Mouse (Mus musculus) heart, embryonic 14.5 days (tissue): ENCODE data around the gene Col18a1. TPM values are rescaled to one million over a fixed set of nuclear protein-coding genes. Genes with fewer than 3 reads are reported as not detected.

Experiments used
- ATAC-seq: fragments of 200-750 bp; cut with Nextera tagmentation; 2 replicates; pipeline ENCODE4 v1.8.0; 2017; ENCODE audit warnings: low read depth, moderate TSS enrichment; ENCODE audit not compliant: insufficient number of reproducible peaks, insufficient read depth, low FRiP score
- H3K27ac ChIP-seq, 2 experiments: fragments of 200-500 bp in 1 of 2; fragments of 300-500 bp in 1 of 2; sonication (generic) in 1 of 2; replicated peaks in 1 of 2; 2 replicates each; pipeline ENCODE4 v1.5.1; 2012 to 2014; ENCODE audit warnings: low read depth in 2 of 2, low read length in 2 of 2, control low read depth in 1 of 2, mild to moderate bottlenecking in 1 of 2, mixed read lengths in 1 of 2; ENCODE audit not compliant: control insufficient read depth in 1 of 2, insufficient read depth in 1 of 2
- H3K27me3 ChIP-seq: fragments of 300-500 bp; sonication (generic); 2 replicates; pipeline ENCODE4 v1.6.1; 2014; ENCODE audit warnings: mild to moderate bottlenecking, low read length, control low read depth; ENCODE audit not compliant: control insufficient read depth, insufficient read depth
- H3K36me3 ChIP-seq: fragments of 300-500 bp; sonication (generic); 2 replicates; pipeline ENCODE4 v1.6.1; 2014; ENCODE audit warnings: mild to moderate bottlenecking, control low read depth, low read length, mixed read lengths; ENCODE audit not compliant: control insufficient read depth, insufficient read depth
- H3K4me1 ChIP-seq, 2 experiments: fragments of 200-500 bp in 1 of 2; fragments of 300-500 bp in 1 of 2; sonication (generic) in 1 of 2; 2 replicates each; pipeline ENCODE4 v1.6.1; 2012 to 2014; ENCODE audit warnings: low read length in 2 of 2, control low read depth in 1 of 2, mixed read lengths in 1 of 2; ENCODE audit not compliant: control insufficient read depth in 2 of 2, insufficient read depth in 2 of 2
- H3K4me2 ChIP-seq: fragments of 300-500 bp; sonication (generic); 2 replicates; pipeline ENCODE4 v1.6.1; 2014; ENCODE audit warnings: mild to moderate bottlenecking, low read length
- H3K4me3 ChIP-seq, 2 experiments: fragments of 200-500 bp in 1 of 2; fragments of 300-500 bp in 1 of 2; sonication (generic) in 1 of 2; 2 replicates each; pipeline ENCODE4 v1.5.1; 2012 to 2014; ENCODE audit warnings: low read length in 2 of 2, mild to moderate bottlenecking in 2 of 2, control low read depth in 1 of 2, low read depth in 1 of 2, moderate library complexity in 1 of 2; ENCODE audit not compliant: control insufficient read depth in 1 of 2, insufficient read depth in 1 of 2
- H3K9ac ChIP-seq: fragments of 300-500 bp; sonication (generic); 2 replicates; pipeline ENCODE4 v1.6.1; 2014; ENCODE audit warnings: mild to moderate bottlenecking, low read length
- H3K9me3 ChIP-seq: fragments of 300-500 bp; sonication (generic); 2 replicates; pipeline ENCODE4 v1.6.1; 2016; ENCODE audit warnings: low read length, control low read depth; ENCODE audit not compliant: control insufficient read depth
- WGBS: fragments of 180-500 bp; shearing (Covaris S2); extraction: QIAGEN DNeasy Blood & Tissue Kit; methylation state at CpG from one replicate; pipeline ENCODE4 v1.1.7; 2014; 5-methylcytosine and 5-hydroxymethylcytosine counted together
- polyA plus RNA-seq: library from polyadenylated mRNA; unstranded; fragments of >200 nt; fragmentation: Nextera tagmentation; extraction: Ambion mirVana; gene quantifications from 2 replicates; pipeline ENCODE4 v1.2.1, GENCODE M21; 2014

Col18a1 gene
- polyA plus RNA-seq, 1 experiment from 2014 or later = 102 TPM

- Histone ChIP-seq H3K9me3 (no peaks in the 10 kb centered on the region), H3K9ac (peak overlapping the region; percentile 44; the same call in 1 of the 2 replicates), H3K27me3 (no peaks in the 10 kb centered on the region), H3K4me1 (peaks cover 31 to 56% of the 10 kb centered on the region in 2 experiments), H3K36me3 (no peaks in the 10 kb centered on the region), H3K27ac (no peak overlapping the region), H3K4me2 (peak overlapping the region; percentile 91), H3K4me3 (peak overlapping the region; percentile 0 to 64; a peak in 2 of 4 replicates)
- 64% methylated on average over 4 of the region's 4 CpGs for WGBS
- ATAC-seq = no peak
These were observed 2.9 kb downstream of the Col18a1 start for GRCm38 (mm10) chr10:77163392-77163977.

GRCm38 (mm10) chr10:77159573-77159972, 6.8 kb downstream of the Col18a1 start:
- no peaks in the 10 kb centered on the region for H3K9me3 ChIP-seq
- H3K4me1 ChIP-seq = peaks cover 56 to 80% of the 10 kb centered on the region in 2 experiments
- no peaks in the 10 kb centered on the region for H3K36me3 ChIP-seq
- H3K27me3 ChIP-seq = no peaks in the 10 kb centered on the region
- H3K9ac ChIP-seq = peak overlapping the region; percentile 42
- WGBS = 2% methylated on average over 8 of the region's 8 CpGs
- peak overlapping the region; percentile 45 for H3K4me2 ChIP-seq
- H3K27ac ChIP-seq = peak overlapping the region; percentile 78 to 81
- H3K4me3 ChIP-seq = 0 out of 4 replicates have a peak overlapping the region, but pooled peaks of 1 of the 2 experiments have one; percentile 1
- ATAC-seq = peak; percentile 75

- Histone ChIP-seq H3K9ac (no peak overlapping the region), H3K36me3 (no peaks in the 10 kb centered on the region), H3K27ac (peak overlapping the region; percentile 78 to 81), H3K4me1 (peaks cover 59 to 78% of the 10 kb centered on the region in 2 experiments), H3K4me3 (0 out of 4 replicates have a peak overlapping the region, but pooled peaks of 1 of the 2 experiments have one; percentile 1), H3K27me3 (no peaks in the 10 kb centered on the region), H3K9me3 (no peaks in the 10 kb centered on the region), H3K4me2 (peak overlapping the region; percentile 45)
- WGBS = 5% methylated on average over 3 of the region's 3 CpGs
- peak; percentile 47 for ATAC-seq
These were observed 7.4 kb downstream of the Col18a1 start for GRCm38 (mm10) chr10:77158948-77159347.

- Histone ChIP-seq H3K9ac (no peak overlapping the region), H3K27ac (peak overlapping the region in 1 of 2 experiments; percentile 81; a peak in 2 of 4 replicates)
- ATAC-seq = no peak
These were observed 8.9 kb downstream of the Col18a1 start for GRCm38 (mm10) chr10:77157245-77158019.

GRCm38 (mm10) chr10:77152178-77152621, 14.1 kb downstream of the Col18a1 start:
- H3K27ac ChIP-seq = peak overlapping the region; percentile 3 to 48; a peak in 1 of 4 replicates
- peaks cover 52 to 61% of the 10 kb centered on the region in 2 experiments for H3K4me1 ChIP-seq
- no peak overlapping the region for H3K4me3 ChIP-seq
- H3K36me3 ChIP-seq = no peaks in the 10 kb centered on the region
- ATAC-seq = peak; percentile 49; the same call in 1 of the 2 replicates
- H3K4me2 ChIP-seq = no peak overlapping the region
- H3K9me3 ChIP-seq = no peaks in the 10 kb centered on the region
- WGBS = 45% methylated on average over 2 of the region's 2 CpGs
- H3K9ac ChIP-seq = no peak overlapping the region; the same call in 1 of the 2 replicates
- no peaks in the 10 kb centered on the region for H3K27me3 ChIP-seq

More at GRCm38 (mm10) chr10:77157245-77158019, 8.9 kb downstream of the Col18a1 start:
- Histone ChIP-seq H3K27me3 (no peaks in the 10 kb centered on the region), H3K36me3 (no peaks in the 10 kb centered on the region), H3K4me3 (no peak overlapping the region), H3K4me1 (peaks cover 61 to 80% of the 10 kb centered on the region in 2 experiments), H3K9me3 (no peaks in the 10 kb centered on the region), H3K4me2 (no peak overlapping the region)
- WGBS = 28% methylated on average over 11 of the region's 11 CpGs

- H3K36me3 ChIP-seq = no peaks in the 10 kb centered on the region
- no peak overlapping the region; the same call in 1 of the 2 replicates for H3K9ac ChIP-seq
- ATAC-seq = no peak
- H3K4me3 ChIP-seq = no peak overlapping the region
- WGBS = 66% methylated on average over 4 of the region's 4 CpGs
- H3K27ac ChIP-seq = peak overlapping the region; percentile 47 to 48; a peak in 3 of 4 replicates
- no peaks in the 10 kb centered on the region for H3K27me3 ChIP-seq
- H3K4me2 ChIP-seq = peak overlapping the region; percentile 46
- H3K4me1 ChIP-seq = peaks cover 52 to 59% of the 10 kb centered on the region in 2 experiments
- H3K9me3 ChIP-seq = no peaks in the 10 kb centered on the region
These were observed 14.8 kb downstream of the Col18a1 start for GRCm38 (mm10) chr10:77151551-77152002.

DNA sequence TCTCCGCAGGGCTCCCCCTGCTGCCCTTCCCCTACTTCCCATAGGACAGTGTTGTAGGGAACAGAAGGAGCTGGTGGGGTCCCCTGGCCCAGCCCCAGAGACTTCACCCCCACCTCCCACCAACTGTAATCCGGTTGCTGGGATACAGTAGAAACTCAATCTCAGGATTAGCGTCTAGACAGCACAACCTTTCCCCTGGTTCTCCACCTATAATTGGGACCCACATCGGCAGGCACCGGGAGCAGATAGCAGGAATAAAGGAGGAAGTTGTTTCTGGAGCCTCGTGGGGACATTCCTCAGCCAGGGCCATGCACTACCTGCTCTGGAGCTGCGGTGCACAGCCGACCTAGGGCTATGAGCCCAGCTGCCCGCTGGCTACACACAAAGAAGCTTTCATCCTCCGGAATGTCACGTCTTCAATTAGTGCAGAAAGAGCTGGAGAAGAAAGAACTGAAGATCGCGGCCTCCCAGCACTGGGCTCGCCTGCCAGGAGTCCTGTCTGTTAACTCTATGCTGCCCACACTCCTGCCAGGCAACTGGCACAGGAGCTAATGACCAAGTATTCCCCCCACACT, 15.3 kb downstream of the Col18a1 start:
- peak overlapping the region; percentile 46 for H3K4me2 ChIP-seq
- H3K9me3 ChIP-seq = no peaks in the 10 kb centered on the region
- peak overlapping the region; percentile 39; the same call in 1 of the 2 replicates for H3K9ac ChIP-seq
- peaks cover 49 to 59% of the 10 kb centered on the region in 2 experiments for H3K4me1 ChIP-seq
- H3K4me3 ChIP-seq = no peak overlapping the region
- 8% methylated on average over 14 of the region's 14 CpGs for WGBS
- H3K27ac ChIP-seq = peak overlapping the region; percentile 47 to 55
- H3K36me3 ChIP-seq = no peaks in the 10 kb centered on the region
- no peak for ATAC-seq
- no peaks in the 10 kb centered on the region for H3K27me3 ChIP-seq
